Mouse (Mus musculus): Measurements from ENCODE around the gene Lrp8.

GRCm38 (mm10) chr4:107900206-107900605, 98.1 kb downstream of the Lrp8 start:
- TF ChIP-seq POLR2A (IDR thresholded peaks at IDR 0.05; ENCODE audit: extremely low read depth, insufficient read depth, low read length) (no peak), CTCF (IDR thresholded peaks at IDR 0.05; ENCODE audit: low read depth, low read length) (no peak)

Data from liver, adult 2 months (tissue).